Mouse (Mus musculus) bone marrow, adult 2 months (tissue): ENCODE data around the gene Zfp46. TPM values are rescaled to one million over a fixed set of nuclear protein-coding genes. Genes with fewer than 3 reads are reported as not detected.
A peak's percentile ranks its signal among the peaks of the same experiment; 100 is the strongest.

ENCODE experiments used
- H3K27ac ChIP-seq: fragments of 200-500 bp; 2 replicates; pipeline ENCODE4 v1.5.1; 2012; ENCODE audit warnings: low read depth, mild to moderate bottlenecking, control low read depth, inconsistent platforms, low read length; ENCODE audit not compliant: control insufficient read depth, poor library complexity, insufficient read depth
- H3K4me1 ChIP-seq: fragments of 200-500 bp; 2 replicates; pipeline ENCODE4 v1.6.1; 2011; ENCODE audit warnings: low read length; ENCODE audit not compliant: control insufficient read depth, insufficient read depth
- H3K4me3 ChIP-seq: fragments of 200-500 bp; replicated peaks from 2 replicates; pipeline ENCODE3; 2011; ENCODE audit warnings: mild to moderate bottlenecking, low read depth, low read length, control low read depth; ENCODE audit not compliant: control insufficient read depth
- CTCF ChIP-seq: fragments of 200-500 bp; IDR thresholded peaks from 2 replicates; pipeline ENCODE4 v1.5.1; 2011; ENCODE audit warnings: low read length, control low read depth; ENCODE audit not compliant: control insufficient read depth, insufficient read depth
- POLR2A ChIP-seq: fragments of 200-500 bp; IDR thresholded peaks from 2 replicates; pipeline ENCODE4 v1.6.1; 2011; ENCODE audit warnings: low read depth, mild to moderate bottlenecking, control low read depth, low read length, borderline replicate concordance; ENCODE audit not compliant: control insufficient read depth
- WGBS: fragments of 180-500 bp; shearing (Covaris S2); methylation state at CpG from one replicate; pipeline ENCODE4 v1.1.7; 2018; 5-methylcytosine and 5-hydroxymethylcytosine counted together
- polyA plus RNA-seq: library from polyadenylated mRNA; stranded (reverse); fragments of >200 nt; gene quantifications from 2 replicates; pipeline ENCODE4 v1.2.4, GENCODE M21; 2011; ENCODE audit warnings: low replicate concordance; ENCODE audit not compliant: missing spikeins, insufficient read depth, insufficient read length

The Zfp46 gene
- polyA plus RNA-seq, 1 experiment, result 3.8 TPM

- WGBS, result under 1% methylated on average over 65 of the region's 65 CpGs
- H3K4me3 ChIP-seq, result peak within 1 kb of the TSS; percentile 81
- peak; percentile 63; the same call in 1 of the 2 replicates for TF ChIP-seq POLR2A
- no peak for TF ChIP-seq CTCF
- H3K4me1 ChIP-seq, result no peaks in the 10 kb centered on the region; the same call in 1 of the 2 replicates
- peak within 1 kb of the TSS; percentile 84 for H3K27ac ChIP-seq
These were observed 26.0 kb downstream of the Zfp46 start, which contains the start of gene Hnrnpr for GRCm38 (mm10) chr4:136310229-136311041. TSS of gene Hnrnpr (plus strand) at chr4:136310942.

- WGBS, result under 1% methylated on average over 73 of the region's 81 CpGs
- Histone ChIP-seq H3K4me1 (no peaks in the 10 kb centered on the region; the same call in 1 of the 2 replicates), H3K4me3 (peak overlapping the region; percentile 73), H3K27ac (peak overlapping the region; percentile 84)
- TF ChIP-seq POLR2A (peak; percentile 57; the same call in 1 of the 2 replicates), CTCF (no peak)
These were observed 26.8 kb downstream of the Zfp46 start for GRCm38 (mm10) chr4:136311042-136311999.

GRCm38 (mm10) chr4:136312616-136313015, 28.1 kb downstream of the Zfp46 start:
- TF ChIP-seq CTCF, result no peak
- Histone ChIP-seq H3K4me1 (no peaks in the 10 kb centered on the region; the same call in 1 of the 2 replicates), H3K4me3 (peak overlapping the region; percentile 10), H3K27ac (no peak overlapping the region)
- 12% methylated on average over 4 of the region's 4 CpGs for WGBS

DNA sequence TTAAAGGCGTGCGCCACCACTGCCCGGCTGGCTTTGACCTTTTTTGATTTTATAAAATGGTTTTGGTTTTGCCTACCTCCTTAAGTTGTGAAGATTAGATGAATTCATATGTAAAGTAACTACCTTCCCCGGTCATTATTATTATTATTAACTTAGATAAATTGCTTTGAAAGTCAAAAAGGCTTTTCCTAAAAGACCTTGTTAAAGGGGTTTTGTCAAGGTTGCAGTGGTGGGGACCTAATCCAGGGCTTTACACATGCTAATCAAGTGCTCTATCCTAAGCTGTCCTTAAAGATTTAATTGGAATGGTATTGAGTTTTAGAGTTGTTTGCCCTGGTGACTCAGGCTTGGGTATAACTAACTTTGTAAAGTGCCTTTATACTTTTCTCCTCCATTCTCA, 33.2 kb downstream of the Zfp46 start:
- TF ChIP-seq POLR2A (no peak), CTCF (no peak)
- H3K4me3 ChIP-seq, result no peak overlapping the region
- H3K4me1 ChIP-seq, result no peaks in the 10 kb centered on the region; the same call in 1 of the 2 replicates
- H3K27ac ChIP-seq, result no peak overlapping the region
- whole genome bisulfite sequencing, result 93% methylated on average over 4 of the region's 4 CpGs

DNA sequence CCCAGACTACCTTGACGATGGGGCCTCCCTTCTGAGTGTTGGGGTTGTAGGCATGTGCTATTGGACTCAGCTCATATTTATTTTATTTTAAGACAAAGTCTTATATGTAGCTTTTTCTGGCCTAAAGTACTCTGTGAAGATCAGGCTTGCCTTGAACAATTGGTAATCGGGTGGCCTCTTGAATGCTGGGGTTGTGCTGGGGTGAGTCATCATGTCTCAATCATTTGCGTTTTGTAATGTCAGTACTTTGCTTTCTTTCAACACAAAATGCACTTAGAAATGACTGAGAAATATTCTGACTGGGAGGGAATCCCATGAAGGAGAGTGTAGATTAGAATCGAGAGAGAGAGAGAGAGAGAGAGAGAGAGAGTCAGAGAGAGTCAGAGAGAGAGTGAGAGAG, 35.5 kb downstream of the Zfp46 start:
- Histone ChIP-seq H3K27ac (no peak overlapping the region), H3K4me3 (no peak overlapping the region), H3K4me1 (no peaks in the 10 kb centered on the region)
- TF ChIP-seq POLR2A (no peak), CTCF (no peak)
- WGBS, result 65% methylated on average over 4 of the region's 4 CpGs

GRCm38 (mm10) chr4:136324226-136324625, 39.7 kb downstream of the Zfp46 start:
- no peaks in the 10 kb centered on the region for H3K4me1 ChIP-seq
- TF ChIP-seq CTCF (no peak), POLR2A (no peak)
- WGBS, result 87% methylated on average over 2 of the region's 2 CpGs
- no peak overlapping the region for H3K27ac ChIP-seq
- H3K4me3 ChIP-seq, result no peak overlapping the region

GRCm38 (mm10) chr4:136327238-136327637, 42.8 kb downstream of the Zfp46 start:
- no peak overlapping the region for H3K27ac ChIP-seq
- TF ChIP-seq POLR2A (no peak), CTCF (no peak)
- WGBS, result 85% methylated on average over 5 of the region's 5 CpGs
- no peak overlapping the region for H3K4me3 ChIP-seq
- H3K4me1 ChIP-seq, result no peaks in the 10 kb centered on the region

DNA sequence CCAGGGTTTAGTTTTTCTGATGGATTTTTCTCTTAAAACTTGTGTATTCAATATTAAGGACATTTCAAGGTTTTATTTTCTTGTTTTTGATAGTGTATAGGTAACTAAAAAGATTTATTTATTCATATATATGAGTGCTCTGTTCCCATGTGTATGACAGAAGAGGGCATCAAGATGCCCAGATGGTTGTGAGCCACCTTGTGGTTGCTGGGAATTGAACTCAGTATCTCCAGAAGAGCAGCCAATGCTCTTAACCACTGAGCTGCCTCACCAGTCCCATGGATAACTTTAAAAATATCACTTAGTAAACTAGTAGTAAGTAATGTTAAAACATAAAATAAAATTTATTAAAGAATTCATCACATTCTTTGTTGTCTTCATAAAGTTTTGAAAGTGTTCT, 43.6 kb downstream of the Zfp46 start:
- Histone ChIP-seq H3K27ac (no peak overlapping the region), H3K4me3 (no peak overlapping the region), H3K4me1 (no peaks in the 10 kb centered on the region)
- TF ChIP-seq CTCF (no peak), POLR2A (no peak)
